Mouse (Mus musculus) embryonic facial prominence, embryonic 15.5 days (tissue): Measurements from ENCODE around the gene Gm20388. TPM values are rescaled to one million over a fixed set of nuclear protein-coding genes. Genes with fewer than 3 reads are reported as not detected.
A peak's percentile ranks its signal among the peaks of the same experiment; 100 is the strongest.
"Not testable (repeated sequence)": the region's sequence is repeated elsewhere in the genome, so short reads cannot be mapped to it uniquely, and the experiment has no call there.

ENCODE experiments used
- ATAC-seq: fragments of 200-750 bp; cut with Nextera tagmentation; 2 replicates; pipeline ENCODE4 v1.8.0; 2017; ENCODE audit warnings: low read depth, moderate TSS enrichment; ENCODE audit not compliant: insufficient number of reproducible peaks, low FRiP score, low TSS enrichment
- H3K27ac ChIP-seq: fragments of 300-500 bp; sonication (generic); replicated peaks from 2 replicates; pipeline ENCODE4 v1.5.1; 2015; ENCODE audit warnings: mild to moderate bottlenecking, inconsistent platforms
- H3K27me3 ChIP-seq: fragments of 300-500 bp; sonication (generic); 2 replicates; pipeline ENCODE4 v1.6.1; 2015; ENCODE audit warnings: inconsistent platforms
- H3K36me3 ChIP-seq: fragments of 300-500 bp; sonication (generic); 2 replicates; pipeline ENCODE4 v1.6.1; 2015; ENCODE audit warnings: mild to moderate bottlenecking, inconsistent platforms
- H3K4me1 ChIP-seq: fragments of 300-500 bp; sonication (generic); 2 replicates; pipeline ENCODE4 v1.6.1; 2015; ENCODE audit warnings: inconsistent platforms
- H3K4me2 ChIP-seq: fragments of 300-500 bp; sonication (generic); replicated peaks from 2 replicates; pipeline ENCODE4 v1.6.1; 2015; ENCODE audit warnings: mild to moderate bottlenecking, inconsistent platforms
- H3K4me3 ChIP-seq: fragments of 300-500 bp; sonication (generic); replicated peaks from 2 replicates; pipeline ENCODE4 v1.5.1; 2015; ENCODE audit warnings: mild to moderate bottlenecking, inconsistent platforms
- H3K9ac ChIP-seq: fragments of 300-500 bp; sonication (generic); 2 replicates; pipeline ENCODE4 v1.6.1; 2015; ENCODE audit warnings: inconsistent platforms
- H3K9me3 ChIP-seq: fragments of 300-500 bp; sonication (generic); replicated peaks from 2 replicates; pipeline ENCODE4 v1.6.1; 2016; ENCODE audit warnings: inconsistent platforms
- WGBS: fragments of 180-500 bp; shearing (Covaris S2); methylation state at CpG from one replicate; pipeline ENCODE4 v1.1.7; 2015; 5-methylcytosine and 5-hydroxymethylcytosine counted together
- polyA plus RNA-seq: library from polyadenylated mRNA; unstranded; fragments of >200 nt; fragmentation: Nextera tagmentation; extraction: Ambion mirVana; gene quantifications from 2 replicates; pipeline ENCODE4 v1.2.1, GENCODE M21; 2015

Gm20388 gene
- polyA plus RNA-seq, 1 experiment from 2014 or later = 8.0 TPM

- Histone ChIP-seq H3K9ac (no peak overlapping the region), H3K9me3 (no peaks in the 10 kb centered on the region), H3K27ac (no peak overlapping the region), H3K4me3 (no peak overlapping the region), H3K4me2 (no peak overlapping the region), H3K4me1 (no peaks in the 10 kb centered on the region), H3K36me3 (no peaks in the 10 kb centered on the region), H3K27me3 (0 out of 2 replicates have a peak, but pooled peaks cover 6% of the 10 kb centered on the region)
- WGBS = 83% methylated on average over 15 of the region's 15 CpGs
- ATAC-seq = no peak
Observed at GRCm38 (mm10) chr8:120705163-120705562, 794.5 kb downstream of the Gm20388 start.

- no peak overlapping the region for H3K4me2 ChIP-seq
- no peak overlapping the region for H3K9ac ChIP-seq
- H3K4me1 ChIP-seq = no peaks in the 10 kb centered on the region
- H3K9me3 ChIP-seq = no peaks in the 10 kb centered on the region
- no peaks in the 10 kb centered on the region for H3K36me3 ChIP-seq
- no peak overlapping the region for H3K27ac ChIP-seq
- WGBS = 41% methylated on average over 3 of the region's 3 CpGs
- no peak for ATAC-seq
- H3K4me3 ChIP-seq = no peak overlapping the region
- H3K27me3 ChIP-seq = 0 out of 2 replicates have a peak, but pooled peaks cover 6% of the 10 kb centered on the region
Observed at GRCm38 (mm10) chr8:120706193-120706592, 795.6 kb downstream of the Gm20388 start.

GRCm38 (mm10) chr8:120709176-120709575, 798.5 kb downstream of the Gm20388 start:
- Histone ChIP-seq H3K4me3 (no peak overlapping the region), H3K27me3 (0 out of 2 replicates have a peak, but pooled peaks cover under 1% of the 10 kb centered on the region), H3K4me2 (no peak overlapping the region), H3K36me3 (no peaks in the 10 kb centered on the region), H3K4me1 (no peaks in the 10 kb centered on the region), H3K9me3 (no peaks in the 10 kb centered on the region), H3K27ac (no peak overlapping the region), H3K9ac (no peak overlapping the region)
- 77% methylated on average over 10 of the region's 10 CpGs for WGBS
- no peak for ATAC-seq

- Histone ChIP-seq H3K9ac (no peak overlapping the region), H3K4me1 (no peaks in the 10 kb centered on the region), H3K4me3 (no peak overlapping the region), H3K9me3 (no peaks in the 10 kb centered on the region), H3K27me3 (no peaks in the 10 kb centered on the region), H3K4me2 (no peak overlapping the region), H3K36me3 (no peaks in the 10 kb centered on the region), H3K27ac (no peak overlapping the region)
- 71% methylated on average over 6 of the region's 6 CpGs for WGBS
- 0 out of 2 replicates have a peak, but pooled peaks have one; percentile 19 for ATAC-seq
Observed at GRCm38 (mm10) chr8:120715200-120715599, 804.6 kb downstream of the Gm20388 start.

- no peak overlapping the region for H3K9ac ChIP-seq
- no peak overlapping the region for H3K4me3 ChIP-seq
- no peaks in the 10 kb centered on the region for H3K4me1 ChIP-seq
- H3K9me3 ChIP-seq = no peaks in the 10 kb centered on the region
- H3K36me3 ChIP-seq = no peaks in the 10 kb centered on the region
- H3K27me3 ChIP-seq = no peaks in the 10 kb centered on the region
- 75% methylated on average over 15 of the region's 15 CpGs for WGBS
- no peak; the same call in 1 of the 2 replicates for ATAC-seq
- H3K4me2 ChIP-seq = no peak overlapping the region
- H3K27ac ChIP-seq = no peak overlapping the region
Observed at GRCm38 (mm10) chr8:120715996-120716680, 805.5 kb downstream of the Gm20388 start.

- WGBS = 52% methylated on average over 19 of the region's 19 CpGs
- Histone ChIP-seq H3K9me3 (no peaks in the 10 kb centered on the region), H3K9ac (no peak overlapping the region), H3K36me3 (no peaks in the 10 kb centered on the region), H3K27me3 (no peaks in the 10 kb centered on the region), H3K4me3 (no peak overlapping the region), H3K4me2 (no peak overlapping the region), H3K27ac (no peak overlapping the region), H3K4me1 (no peaks in the 10 kb centered on the region)
- ATAC-seq = no peak
Observed at GRCm38 (mm10) chr8:120719586-120720236, 809.1 kb downstream of the Gm20388 start.

- no peaks in the 10 kb centered on the region for H3K9me3 ChIP-seq
- H3K36me3 ChIP-seq = no peaks in the 10 kb centered on the region
- H3K9ac ChIP-seq = no peak overlapping the region
- H3K4me2 ChIP-seq = no peak overlapping the region
- H3K27ac ChIP-seq = no peak overlapping the region
- no peaks in the 10 kb centered on the region for H3K4me1 ChIP-seq
- ATAC-seq = no peak
- H3K4me3 ChIP-seq = no peak overlapping the region
- no peaks in the 10 kb centered on the region; the same call in 1 of the 2 replicates for H3K27me3 ChIP-seq
- WGBS = 68% methylated on average over 6 of the region's 6 CpGs
Observed at GRCm38 (mm10) chr8:120723025-120723424, 812.4 kb downstream of the Gm20388 start.

GRCm38 (mm10) chr8:120724096-120724495, 813.5 kb downstream of the Gm20388 start:
- not testable (repeated sequence) for H3K27me3 ChIP-seq, H3K4me1 ChIP-seq, H3K27ac ChIP-seq, H3K4me3 ChIP-seq, H3K9me3 ChIP-seq, H3K4me2 ChIP-seq, ATAC-seq, H3K9ac ChIP-seq, H3K36me3 ChIP-seq
- WGBS = 88% methylated on average over 4 of the region's 4 CpGs

- WGBS = 51% methylated on average over 17 of the region's 17 CpGs
- ATAC-seq = no peak
- H3K36me3 ChIP-seq = no peaks in the 10 kb centered on the region
- no peaks in the 10 kb centered on the region; the same call in 1 of the 2 replicates for H3K27me3 ChIP-seq
- H3K27ac ChIP-seq = no peak overlapping the region
- no peak overlapping the region for H3K9ac ChIP-seq
- no peaks in the 10 kb centered on the region for H3K4me1 ChIP-seq
- H3K4me2 ChIP-seq = no peak overlapping the region
- H3K4me3 ChIP-seq = no peak overlapping the region
- H3K9me3 ChIP-seq = no peaks in the 10 kb centered on the region
Observed at GRCm38 (mm10) chr8:120724816-120725575, 814.4 kb downstream of the Gm20388 start.

GRCm38 (mm10) chr8:120725576-120725950, 814.9 kb downstream of the Gm20388 start:
- Histone ChIP-seq H3K4me1 (no peaks in the 10 kb centered on the region), H3K4me2 (no peak overlapping the region), H3K27me3 (peaks cover 3% of the 10 kb centered on the region; the same call in 1 of the 2 replicates), H3K9me3 (no peaks in the 10 kb centered on the region), H3K4me3 (no peak overlapping the region), H3K27ac (no peak overlapping the region), H3K36me3 (no peaks in the 10 kb centered on the region), H3K9ac (no peak overlapping the region)
- 81% methylated on average over 5 of the region's 5 CpGs for WGBS
- no peak for ATAC-seq

GRCm38 (mm10) chr8:120726051-120726450, 815.4 kb downstream of the Gm20388 start:
- no peak overlapping the region for H3K4me3 ChIP-seq
- H3K9me3 ChIP-seq = no peaks in the 10 kb centered on the region
- H3K27me3 ChIP-seq = peaks cover 3% of the 10 kb centered on the region; the same call in 1 of the 2 replicates
- 60% methylated on average over 5 of the region's 5 CpGs for WGBS
- ATAC-seq = no peak
- no peak overlapping the region for H3K4me2 ChIP-seq
- no peak overlapping the region for H3K27ac ChIP-seq
- no peak overlapping the region for H3K9ac ChIP-seq
- H3K36me3 ChIP-seq = no peaks in the 10 kb centered on the region
- H3K4me1 ChIP-seq = no peaks in the 10 kb centered on the region
